Mouse (Mus musculus) heart, embryonic 14.5 days (tissue): Measurements from ENCODE around the gene Olfr1198. TPM values are rescaled to one million over a fixed set of nuclear protein-coding genes. Genes with fewer than 3 reads are reported as not detected.

ENCODE experiments used
- polyA plus RNA-seq: library from polyadenylated mRNA; unstranded; fragments of >200 nt; fragmentation: Nextera tagmentation; extraction: Ambion mirVana; gene quantifications from 2 replicates; pipeline ENCODE4 v1.2.1, GENCODE M21; 2014

Gene Olfr1198
- polyA plus RNA-seq, 1 experiment from 2014 or later, result not detected

Other genes starting within 250 kb of the Olfr1198 start
- not detected in 2 replicates for gene Olfr1186, start 232.8 kb downstream of the Olfr1198 start, polyA plus RNA-seq
- not detected in 2 replicates for gene Olfr1188, start 194.4 kb downstream of the Olfr1198 start, polyA plus RNA-seq
- gene Olfr1189, start 164.9 kb downstream of the Olfr1198 start, polyA plus RNA-seq, result not detected in 2 replicates
- gene Olfr1191-ps1, start 110.8 kb downstream of the Olfr1198 start, polyA plus RNA-seq, result not detected in 2 replicates
- not detected in 2 replicates for gene Olfr1192-ps1, start 102.9 kb downstream of the Olfr1198 start, polyA plus RNA-seq
- not detected in 2 replicates for gene Olfr1193, start 75.7 kb downstream of the Olfr1198 start, polyA plus RNA-seq
- gene Olfr1195, start 62.2 kb downstream of the Olfr1198 start, polyA plus RNA-seq, result not detected in 2 replicates
- not detected in 2 replicates for gene Olfr1196, start 46.8 kb downstream of the Olfr1198 start, polyA plus RNA-seq
- gene Olfr1197, start 19.0 kb downstream of the Olfr1198 start, polyA plus RNA-seq, result not detected in 2 replicates
- not detected in 2 replicates for gene Olfr1199, start 9.1 kb upstream of the Olfr1198 start, polyA plus RNA-seq
- not detected in 2 replicates for gene Olfr1200, start 19.1 kb upstream of the Olfr1198 start, polyA plus RNA-seq
- gene Olfr1201, start 41.7 kb upstream of the Olfr1198 start, polyA plus RNA-seq, result not detected in 2 replicates
- gene Olfr1202, start 63.1 kb upstream of the Olfr1198 start, polyA plus RNA-seq, result not detected in 2 replicates
- not detected in 2 replicates for gene Olfr1205, start 78.4 kb upstream of the Olfr1198 start, polyA plus RNA-seq
- gene Olfr1204, start 97.9 kb upstream of the Olfr1198 start, polyA plus RNA-seq, result not detected in 2 replicates
- not detected in 2 replicates for gene Olfr1206, start 111.9 kb upstream of the Olfr1198 start, polyA plus RNA-seq
- not detected in 2 replicates for gene Olfr1208, start 150.9 kb upstream of the Olfr1198 start, polyA plus RNA-seq
- not detected in 2 replicates for gene Olfr1209, start 163.8 kb upstream of the Olfr1198 start, polyA plus RNA-seq
- gene Olfr1211, start 186.7 kb upstream of the Olfr1198 start, polyA plus RNA-seq, result not detected in 2 replicates
- gene Olfr1212, start 202.6 kb upstream of the Olfr1198 start, polyA plus RNA-seq, result not detected in 2 replicates
- gene Gm13762, start 228.9 kb upstream of the Olfr1198 start, polyA plus RNA-seq, result not detected in 2 replicates
- not detected in 2 replicates for gene Olfr1214, start 241.3 kb upstream of the Olfr1198 start, polyA plus RNA-seq